Mouse (Mus musculus): ENCODE measurements around the gene Akr1e1. TPM values are rescaled to one million over a fixed set of nuclear protein-coding genes. Genes with fewer than 3 reads are reported as not detected.

The Akr1e1 gene
- polyA plus RNA-seq, 1 experiment from 2014 or later: 45.0 TPM

GRCm38 (mm10) chr13:4560500-4560899, 48.5 kb downstream of the Akr1e1 start:
- H3K4me1 ChIP-seq: no peaks in the 10 kb centered on the region
- no peaks in the 10 kb centered on the region for H3K9me3 ChIP-seq
- no peak overlapping the region for H3K9ac ChIP-seq (replicated peaks)
- H3K27me3 ChIP-seq: no peaks in the 10 kb centered on the region
- no peak overlapping the region for H3K27ac ChIP-seq (replicated peaks)
- no peak overlapping the region for H3K4me2 ChIP-seq (replicated peaks)
- no peaks in the 10 kb centered on the region for H3K36me3 ChIP-seq
- H3K4me3 ChIP-seq: no peak overlapping the region
- ATAC-seq (replicated peaks): no peak

GRCm38 (mm10) chr13:4559143-4559542, 49.8 kb downstream of the Akr1e1 start:
- Histone ChIP-seq H3K4me1 (no peaks in the 10 kb centered on the region), H3K36me3 (no peaks in the 10 kb centered on the region), H3K27me3 (no peaks in the 10 kb centered on the region), H3K4me2 (replicated peaks) (no peak overlapping the region), H3K27ac (replicated peaks) (no peak overlapping the region), H3K4me3 (no peak overlapping the region), H3K9ac (replicated peaks) (no peak overlapping the region), H3K9me3 (no peaks in the 10 kb centered on the region)
- ATAC-seq (replicated peaks): no peak
- WGBS: 69% methylated on average over 1 of the region's 1 CpGs

Other genes with a start within 250 kb of the Akr1e1 start
- gene Akr1c6, start 174.9 kb downstream of the Akr1e1 start, polyA plus RNA-seq (2015; fragmentation: Nextera tagmentation; extraction: Ambion mirVana): not detected in 2 replicates
- not detected in 2 replicates for gene Akr1c20, start 85.8 kb downstream of the Akr1e1 start, polyA plus RNA-seq (2015; fragmentation: Nextera tagmentation; extraction: Ambion mirVana)
- gene Akr1c21, start 35.1 kb downstream of the Akr1e1 start, polyA plus RNA-seq (2015; fragmentation: Nextera tagmentation; extraction: Ambion mirVana): not detected in 2 replicates

Measured in forebrain, embryonic 15.5 days (tissue).